Mouse (Mus musculus) thymus, postnatal 10 days (tissue): ENCODE results near the gene Gjc2.

Experiments used
- DNase-seq, 2 experiments: peaks; one replicate each; pipeline ENCODE4 v3.0.0; 2021; ENCODE audit warnings: low spot score in 2 of 2

Gene Gjc2

DNA sequence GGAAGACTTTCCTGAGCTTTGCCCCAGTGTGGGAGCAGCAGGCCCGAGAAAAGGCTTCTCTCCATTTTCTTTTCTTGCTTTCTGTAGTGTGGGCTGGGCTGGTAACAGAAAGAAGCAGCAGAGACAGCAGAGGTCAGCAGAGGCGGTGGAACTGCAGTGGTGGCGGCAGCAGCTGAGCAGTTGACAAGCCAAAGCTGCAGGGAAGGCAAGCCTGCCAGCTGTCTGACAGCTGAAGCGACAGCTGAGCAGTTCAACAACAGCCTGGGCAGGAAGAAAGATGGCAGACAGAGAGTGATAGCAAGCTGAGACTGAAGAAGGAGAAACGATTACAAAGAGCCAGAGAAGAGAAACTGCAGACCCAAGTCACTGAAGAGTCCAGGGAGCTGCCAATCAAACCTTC is 21.6 kb downstream of the Gjc2 start:
- DNase-seq, result no peak

DNA sequence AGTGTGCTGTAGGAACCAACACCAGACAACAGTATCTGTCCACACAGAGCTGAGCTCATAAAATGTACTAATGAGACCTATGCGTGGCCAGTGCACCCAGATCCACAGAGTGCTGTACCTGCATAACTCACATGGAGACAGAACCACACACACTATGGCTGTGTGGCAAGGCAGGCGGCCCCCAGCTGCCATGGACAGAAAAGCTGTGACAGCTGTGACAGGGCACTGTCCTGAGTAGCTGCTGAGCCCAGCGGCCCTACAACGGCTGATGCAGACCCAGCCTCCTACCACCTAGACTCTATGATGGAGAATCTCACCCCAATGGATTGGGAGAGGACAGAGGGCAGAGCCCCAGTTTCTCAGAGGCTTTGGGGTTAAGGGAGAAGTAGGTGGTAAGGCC is 23.5 kb downstream of the Gjc2 start:
- DNase-seq, result no peak

GRCm38 (mm10) chr11:59159099-59159498 is 23.9 kb downstream of the Gjc2 start:
- no peak for DNase-seq

- DNase-seq, result no peak
These were observed 27.1 kb downstream of the Gjc2 start for GRCm38 (mm10) chr11:59155900-59156299.

- no peak for DNase-seq
These were observed 28.8 kb downstream of the Gjc2 start for GRCm38 (mm10) chr11:59154220-59154619.

DNA sequence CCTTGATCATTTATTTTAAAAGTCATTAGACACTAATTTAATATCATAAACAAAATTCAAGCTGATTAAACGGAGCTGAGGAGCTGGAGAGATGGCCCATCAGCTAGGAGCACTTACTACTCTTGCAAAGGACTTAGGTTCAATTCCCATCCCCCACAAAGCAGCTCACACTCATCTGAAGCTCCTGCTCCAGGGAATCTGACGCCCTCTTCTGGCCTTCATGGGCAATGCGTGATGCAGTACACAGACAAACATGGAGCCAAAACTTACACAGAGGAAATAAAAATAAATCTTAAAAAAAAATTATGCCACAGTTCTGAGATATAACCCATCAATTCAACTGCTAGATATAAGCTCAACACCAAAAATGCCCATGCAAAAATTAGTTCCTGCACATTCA is 31.3 kb downstream of the Gjc2 start:
- DNase-seq, result no peak

GRCm38 (mm10) chr11:59149302-59149701 is 33.7 kb downstream of the Gjc2 start:
- DNase-seq, result no peak

GRCm38 (mm10) chr11:59142962-59143361 is 40.1 kb downstream of the Gjc2 start:
- no peak for DNase-seq

DNA sequence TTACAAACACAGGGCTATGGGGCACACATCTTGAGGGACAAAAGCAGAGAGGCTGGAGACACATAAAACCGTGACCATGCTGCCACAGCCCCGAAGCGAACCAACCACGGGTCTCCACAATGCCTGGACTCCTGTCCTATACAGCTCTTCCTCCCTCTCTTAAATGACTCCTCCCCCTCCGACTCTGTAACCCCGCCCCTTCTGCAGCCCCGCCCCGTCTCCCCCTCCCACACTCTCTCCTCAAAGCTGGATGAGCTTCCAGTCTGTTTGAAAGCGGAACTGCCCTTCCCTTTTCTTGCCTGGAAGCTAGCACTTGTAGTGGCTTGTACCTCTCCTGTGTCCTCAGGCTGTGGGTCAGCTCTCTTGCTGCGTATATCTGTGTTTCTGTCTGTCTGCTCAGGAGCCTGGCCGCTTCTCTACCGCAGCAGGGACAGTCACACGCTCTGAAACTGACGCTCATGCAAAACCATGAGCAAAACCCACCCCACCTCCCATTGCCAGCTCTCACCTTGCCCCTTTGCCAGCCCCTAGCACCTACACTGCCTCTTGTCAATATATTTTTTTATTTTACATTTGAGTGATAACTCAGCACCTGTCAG is 41.1 kb downstream of the Gjc2 start:
- no peak for DNase-seq

DNA sequence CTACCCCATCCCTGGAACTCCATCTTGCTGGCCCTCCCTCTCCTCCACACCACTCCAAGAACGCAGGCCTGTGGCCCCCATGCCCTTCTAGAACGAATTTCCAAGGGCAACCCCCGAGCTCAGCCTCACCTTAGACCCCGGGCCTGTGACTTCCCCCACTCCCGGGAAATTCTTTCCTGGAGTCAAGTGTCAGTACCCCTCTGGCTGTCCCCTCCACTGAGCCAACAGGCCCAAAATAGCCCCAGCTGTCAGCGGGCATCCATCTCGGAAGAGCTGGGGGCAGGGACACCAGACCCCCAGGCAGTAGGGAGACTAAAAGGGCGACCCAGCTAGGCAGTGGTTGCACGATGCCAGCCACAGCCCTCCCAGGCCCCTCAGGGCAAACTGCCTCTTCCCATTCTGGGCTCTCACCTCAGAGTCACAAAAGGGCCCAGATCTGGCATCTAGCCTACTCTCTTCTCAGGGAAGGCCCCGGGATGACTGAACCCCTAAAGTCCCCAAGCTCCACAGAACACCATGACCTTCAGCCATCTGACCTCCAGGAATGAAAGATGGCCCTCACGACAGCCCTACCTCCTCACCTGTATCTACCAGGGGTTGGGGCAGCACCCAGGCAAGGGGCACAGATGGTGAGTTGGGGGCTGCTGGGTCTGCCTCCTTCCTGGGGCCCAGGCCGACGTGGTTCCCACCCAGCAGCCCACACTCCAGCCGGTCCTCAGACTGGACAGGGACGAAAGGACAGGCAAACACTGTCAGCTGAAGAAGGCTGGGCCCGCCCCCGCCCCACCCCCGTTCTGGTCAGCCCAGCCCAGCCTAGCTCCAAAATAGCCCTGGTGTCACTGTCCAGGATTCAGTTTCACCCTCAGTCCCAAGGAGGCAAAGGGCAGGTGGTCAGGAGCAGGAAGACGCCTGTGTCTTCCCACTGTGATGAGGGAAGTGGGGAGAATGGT is 44.2 kb downstream of the Gjc2 start:
- no peak for DNase-seq

DNA sequence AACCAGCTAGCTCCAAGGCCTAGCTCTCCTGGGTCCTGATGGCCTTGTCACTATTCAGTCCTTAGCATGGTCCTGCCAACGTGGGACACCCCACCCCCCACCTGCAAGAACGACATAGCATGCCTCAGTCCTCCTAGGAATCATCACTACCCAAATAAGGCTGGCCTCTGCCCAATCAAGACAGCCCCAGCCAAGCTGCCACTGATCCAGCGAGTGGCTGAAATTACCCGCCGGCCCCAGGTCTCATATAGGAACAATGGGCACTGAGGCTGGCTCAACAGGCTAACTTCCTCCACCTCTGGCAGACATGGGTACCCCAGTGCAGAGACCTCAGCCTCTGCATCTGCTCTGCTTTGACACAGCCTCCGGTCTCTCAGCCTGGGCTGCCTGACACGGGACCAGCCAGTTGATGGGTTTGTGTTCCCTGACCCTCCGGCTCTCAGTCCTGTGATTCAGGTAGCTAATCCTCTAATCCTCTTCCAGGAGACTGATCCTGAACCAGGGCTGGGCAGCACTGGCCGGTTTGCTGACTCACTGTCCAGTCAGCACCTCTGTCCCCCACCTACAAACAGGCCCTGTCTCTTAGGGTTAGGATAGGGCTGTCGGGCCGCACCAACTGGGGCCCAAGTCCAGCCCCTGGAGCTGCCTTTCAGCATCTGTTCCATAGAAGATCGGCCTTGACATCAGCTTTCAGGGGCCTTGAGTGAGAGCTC is 45.9 kb downstream of the Gjc2 start:
- no peak for DNase-seq

DNA sequence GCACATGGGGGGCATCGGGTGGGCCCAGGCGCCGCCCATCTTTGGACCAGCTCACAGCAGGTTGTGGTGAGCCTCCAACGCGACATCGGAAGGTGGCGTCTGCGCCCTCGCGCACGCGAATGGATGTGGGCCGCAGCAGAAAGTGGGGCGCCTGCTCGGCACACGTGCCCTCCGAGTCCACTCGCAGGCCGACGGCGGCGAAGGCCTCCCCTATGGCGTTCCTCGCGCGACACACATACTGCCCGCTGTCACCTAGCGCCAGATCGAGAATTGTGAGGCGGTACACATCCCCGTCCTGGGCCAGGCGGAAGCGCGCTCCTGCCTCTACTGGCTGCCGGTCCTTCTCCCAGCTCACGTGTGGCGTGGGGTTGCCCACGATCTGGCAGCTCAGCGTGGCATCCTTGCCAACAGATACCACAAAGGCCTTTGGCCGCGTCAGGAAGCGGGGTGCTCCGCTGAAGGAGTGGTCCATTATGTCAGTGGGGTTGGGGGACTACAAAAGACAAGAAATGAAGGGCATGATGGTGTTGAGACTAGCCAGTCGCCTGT is 47.0 kb downstream of the Gjc2 start, which contains the start of gene Obscn:
Obscn (minus strand) TSS at position 499 of the 549 bp plus-strand sequence.
- DNase-seq, result no peak

DNA sequence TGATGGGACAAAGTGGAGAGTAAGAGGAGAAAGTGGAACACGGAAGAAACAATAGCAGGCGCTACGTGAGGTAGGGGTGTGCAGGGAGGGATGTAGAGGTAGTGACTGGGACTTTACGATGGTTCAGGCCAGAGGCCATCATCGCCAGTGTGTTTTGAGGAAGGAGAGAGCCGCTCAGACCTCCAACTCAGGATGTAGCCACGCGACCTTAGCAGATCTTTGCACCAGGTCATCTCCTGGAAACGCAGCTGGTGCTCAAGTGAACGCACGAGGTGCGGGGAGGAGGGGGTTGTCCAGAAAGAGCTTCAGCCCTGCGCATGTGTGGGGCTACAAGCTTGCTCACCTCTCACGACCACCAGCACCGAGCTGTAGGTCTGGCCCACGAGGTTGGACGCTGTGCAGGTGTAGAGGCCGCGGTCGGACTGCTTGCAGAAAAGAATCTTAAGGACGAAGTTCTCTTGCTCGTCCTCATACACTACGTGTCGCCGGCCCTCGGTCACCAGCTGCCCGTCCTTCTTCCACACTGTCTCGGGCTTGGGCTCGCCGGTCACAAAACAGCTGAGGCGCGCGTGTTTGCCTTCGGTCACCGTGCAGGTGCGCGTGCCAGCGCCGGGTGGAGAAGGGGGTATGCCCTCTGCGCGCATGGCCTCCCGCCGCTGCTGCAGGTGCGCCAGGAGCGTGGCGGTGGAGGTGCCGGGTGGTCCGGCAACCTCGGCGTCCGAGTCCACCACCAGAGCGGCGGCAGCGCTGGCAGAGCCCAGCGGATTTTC is 47.8 kb downstream of the Gjc2 start:
- no peak for DNase-seq

- no peak for DNase-seq
These were observed 48.5 kb downstream of the Gjc2 start for GRCm38 (mm10) chr11:59134373-59134997.

- no peak for DNase-seq
These were observed 50.9 kb downstream of the Gjc2 start for GRCm38 (mm10) chr11:59132065-59132464.

GRCm38 (mm10) chr11:59131348-59131919 is 51.6 kb downstream of the Gjc2 start:
- DNase-seq, result no peak

- DNase-seq, result no peak
These were observed 52.2 kb downstream of the Gjc2 start for GRCm38 (mm10) chr11:59130782-59131181.
